Mouse (Mus musculus) bone marrow, adult 2 months (tissue): ENCODE data around the gene Brpf3. TPM values are rescaled to one million over a fixed set of nuclear protein-coding genes. Genes with fewer than 3 reads are reported as not detected.
A peak's percentile ranks its signal among the peaks of the same experiment; 100 is the strongest.

Experiments
- H3K27ac ChIP-seq: fragments of 200-500 bp; 2 replicates; pipeline ENCODE4 v1.5.1; 2012; ENCODE audit warnings: low read depth, mild to moderate bottlenecking, control low read depth, inconsistent platforms, low read length; ENCODE audit not compliant: control insufficient read depth, poor library complexity, insufficient read depth
- H3K4me1 ChIP-seq: fragments of 200-500 bp; 2 replicates; pipeline ENCODE4 v1.6.1; 2011; ENCODE audit warnings: low read length; ENCODE audit not compliant: control insufficient read depth, insufficient read depth
- H3K4me3 ChIP-seq: fragments of 200-500 bp; replicated peaks from 2 replicates; pipeline ENCODE3; 2011; ENCODE audit warnings: mild to moderate bottlenecking, low read depth, low read length, control low read depth; ENCODE audit not compliant: control insufficient read depth
- CTCF ChIP-seq: fragments of 200-500 bp; IDR thresholded peaks from 2 replicates; pipeline ENCODE4 v1.5.1; 2011; ENCODE audit warnings: low read length, control low read depth; ENCODE audit not compliant: control insufficient read depth, insufficient read depth
- POLR2A ChIP-seq: fragments of 200-500 bp; IDR thresholded peaks from 2 replicates; pipeline ENCODE4 v1.6.1; 2011; ENCODE audit warnings: low read depth, mild to moderate bottlenecking, control low read depth, low read length, borderline replicate concordance; ENCODE audit not compliant: control insufficient read depth
- WGBS: fragments of 180-500 bp; shearing (Covaris S2); methylation state at CpG from one replicate; pipeline ENCODE4 v1.1.7; 2018; 5-methylcytosine and 5-hydroxymethylcytosine counted together
- polyA plus RNA-seq: library from polyadenylated mRNA; stranded (reverse); fragments of >200 nt; gene quantifications from 2 replicates; pipeline ENCODE4 v1.2.4, GENCODE M21; 2011; ENCODE audit warnings: low replicate concordance; ENCODE audit not compliant: missing spikeins, insufficient read depth, insufficient read length

Gene Brpf3
- polyA plus RNA-seq, 1 experiment, result 133 TPM

DNA sequence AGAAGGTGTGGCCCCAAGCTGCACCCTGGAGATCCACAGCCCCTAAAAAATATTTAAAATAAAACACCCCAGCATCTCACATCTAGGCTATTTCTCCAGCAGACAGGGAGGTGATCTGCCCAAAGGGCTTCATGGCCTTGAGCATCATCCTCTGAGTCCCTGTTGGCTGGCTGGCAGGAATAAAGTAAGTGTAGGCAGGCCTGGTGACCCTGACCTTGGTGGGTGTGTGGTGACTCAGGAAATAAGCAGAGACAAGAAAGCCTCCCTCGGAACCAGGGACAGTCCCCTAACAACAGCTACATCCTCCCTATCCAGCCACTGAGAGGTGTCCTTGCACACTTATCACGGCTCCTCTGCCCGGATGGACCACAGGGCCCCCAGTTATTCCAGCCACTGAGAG, 20.1 kb upstream of the Brpf3 start:
- Histone ChIP-seq H3K4me3 (no peak overlapping the region), H3K4me1 (no peaks in the 10 kb centered on the region), H3K27ac (no peak overlapping the region)
- WGBS, result 66% methylated on average over 3 of the region's 3 CpGs
- no peak for TF ChIP-seq POLR2A
- TF ChIP-seq CTCF, result no peak

DNA sequence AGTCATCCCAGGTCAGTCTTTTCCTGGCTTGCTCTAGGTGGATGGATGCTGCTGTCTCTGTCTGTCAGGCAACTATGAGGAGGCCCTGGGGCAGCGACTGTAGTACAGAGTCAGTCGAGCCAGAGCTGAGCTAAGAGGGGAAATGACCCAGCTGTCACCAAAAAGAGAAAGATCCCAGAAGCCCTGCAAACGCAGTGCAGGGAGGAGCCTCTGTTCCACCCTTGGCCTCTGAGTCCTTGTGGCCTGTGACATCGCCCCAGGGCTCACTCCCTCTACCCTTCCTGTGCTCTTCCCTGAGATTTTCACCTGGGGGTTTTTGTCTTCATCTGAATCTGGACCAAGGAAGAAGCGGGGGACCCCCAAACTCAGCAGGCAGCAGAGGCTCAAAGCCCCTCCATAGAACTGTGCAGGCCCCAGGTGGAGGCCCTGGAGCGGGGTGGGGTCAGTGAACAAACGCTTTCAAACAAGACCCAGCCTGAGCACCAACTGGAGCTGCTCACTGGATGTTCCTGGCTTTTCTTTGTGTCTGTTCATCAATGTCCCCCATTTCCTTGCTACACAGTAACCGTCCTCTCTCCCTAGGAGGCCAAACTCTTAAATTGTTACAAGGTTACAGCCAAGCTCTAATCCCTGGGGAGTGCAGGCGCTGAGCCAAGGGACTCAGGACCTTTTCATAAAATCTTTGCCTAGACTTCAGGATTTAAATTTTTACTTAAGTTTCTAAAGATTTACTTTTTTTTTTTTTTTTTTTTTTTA, 19.4 kb upstream of the Brpf3 start:
- Histone ChIP-seq H3K4me3 (no peak overlapping the region), H3K27ac (no peak overlapping the region), H3K4me1 (no peaks in the 10 kb centered on the region)
- WGBS, result 68% methylated on average over 9 of the region's 9 CpGs
- TF ChIP-seq POLR2A, result no peak
- no peak for TF ChIP-seq CTCF

DNA sequence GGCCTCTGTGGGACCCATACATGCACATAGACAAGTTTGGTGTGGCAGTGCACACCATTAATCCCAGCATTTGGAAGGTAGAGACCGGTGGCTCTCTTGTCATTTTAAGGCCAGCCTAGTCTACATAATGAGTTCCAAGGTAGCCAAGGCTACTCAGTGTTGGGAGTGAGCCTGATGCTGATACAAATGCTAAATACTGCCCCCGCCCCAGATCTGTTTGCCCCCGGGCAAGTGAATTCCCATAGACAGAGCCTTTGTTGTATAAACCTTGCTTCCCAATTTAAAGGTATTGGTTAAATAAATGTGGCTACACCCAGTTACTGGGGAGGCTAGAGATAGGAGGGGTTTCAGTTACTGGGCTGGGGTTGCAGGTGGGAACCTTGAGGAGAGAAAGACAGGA, 15.9 kb upstream of the Brpf3 start:
- H3K27ac ChIP-seq, result no peak overlapping the region
- TF ChIP-seq POLR2A (no peak), CTCF (no peak)
- 88% methylated on average over 3 of the region's 3 CpGs for WGBS
- H3K4me1 ChIP-seq, result no peaks in the 10 kb centered on the region
- no peak overlapping the region for H3K4me3 ChIP-seq

DNA sequence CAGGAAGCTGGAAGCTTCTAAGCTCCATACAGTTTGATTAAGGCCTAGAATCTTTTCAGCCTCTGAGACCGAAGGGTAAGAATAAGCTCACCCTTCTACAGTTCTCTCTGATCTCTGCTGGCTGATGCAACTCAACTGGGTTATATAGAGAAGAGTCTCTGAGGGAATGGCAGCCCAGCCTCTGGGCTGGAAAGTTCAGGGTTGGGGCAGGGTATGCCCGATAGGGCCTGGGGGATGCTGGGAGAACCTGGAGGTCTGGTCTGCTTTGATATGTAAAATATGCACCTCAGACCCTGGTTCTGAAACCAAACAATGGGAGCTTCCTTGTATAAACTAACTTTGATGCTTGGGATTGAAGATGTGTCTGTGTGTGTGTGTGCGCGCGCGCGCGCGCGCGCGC, 13.4 kb upstream of the Brpf3 start:
- 98% methylated on average over 12 of the region's 12 CpGs for WGBS

DNA sequence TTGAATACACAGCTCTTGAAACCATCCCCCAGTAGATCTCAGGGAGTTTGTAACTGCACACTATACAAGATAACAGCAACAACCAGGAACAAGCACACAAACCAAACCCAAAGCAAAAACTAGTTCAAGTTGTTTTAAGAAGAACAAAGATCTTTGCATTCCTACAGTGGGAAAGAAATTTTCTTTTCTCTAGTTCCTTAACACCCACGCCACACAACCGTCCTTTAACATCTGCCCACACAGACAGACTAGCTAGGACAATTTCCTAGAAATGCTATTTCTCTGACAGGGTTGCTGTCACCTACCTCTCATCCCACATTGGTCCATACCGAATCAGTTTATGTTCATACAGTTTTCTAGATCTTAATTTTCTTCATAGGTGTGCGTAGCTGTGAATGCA, 3.9 kb upstream of the Brpf3 start:
- Histone ChIP-seq H3K4me1 (no peaks in the 10 kb centered on the region), H3K27ac (no peak overlapping the region), H3K4me3 (no peak overlapping the region)
- 84% methylated on average over 4 of the region's 4 CpGs for WGBS
- TF ChIP-seq CTCF (no peak), POLR2A (no peak)

More for the DNA sequence above, 13.4 kb upstream of the Brpf3 start:
- Histone ChIP-seq H3K27ac (no peak overlapping the region), H3K4me3 (no peak overlapping the region), H3K4me1 (no peaks in the 10 kb centered on the region)
- TF ChIP-seq POLR2A, result no peak
- no peak for TF ChIP-seq CTCF

DNA sequence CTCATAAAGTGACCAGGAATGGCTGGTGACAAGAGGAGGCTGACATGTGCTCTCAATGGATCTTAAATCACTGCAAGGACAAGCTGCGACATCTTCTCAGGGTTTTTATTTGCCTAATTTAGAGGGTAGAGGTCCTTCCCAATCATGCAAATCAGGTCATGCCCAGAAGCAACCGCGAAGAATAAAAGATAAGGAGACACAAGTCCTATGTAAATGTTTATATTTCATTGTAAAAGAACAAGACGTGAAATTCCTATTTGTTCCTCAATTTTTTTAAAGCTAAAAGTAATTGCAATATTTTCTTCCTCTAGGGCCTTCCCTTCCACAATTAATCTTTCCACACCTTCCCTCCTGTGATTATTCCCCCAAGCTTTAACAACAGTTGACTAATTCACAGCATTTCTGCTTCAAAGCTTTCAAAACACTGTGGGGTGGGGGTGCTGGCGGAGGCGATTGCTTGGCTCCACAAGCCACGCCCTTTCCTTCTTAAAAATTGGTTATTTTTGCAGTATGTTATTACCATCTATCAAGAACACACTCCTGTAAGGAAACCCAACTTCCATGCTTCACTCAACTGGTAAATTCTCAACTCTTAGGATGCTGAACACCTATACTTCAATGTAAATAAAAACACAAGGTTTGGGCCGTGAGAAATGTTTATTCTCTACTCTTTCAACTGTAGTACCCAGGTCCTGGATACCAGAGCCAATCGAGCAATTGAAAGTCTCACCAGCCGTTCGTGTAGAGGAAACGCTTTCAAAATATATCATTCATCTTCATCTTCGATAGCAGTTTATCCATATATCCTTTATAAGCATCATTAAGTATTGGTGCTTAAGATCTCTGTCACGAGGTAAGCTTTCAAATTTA, 1.4 kb upstream of the Brpf3 start:
- 5% methylated on average over 14 of the region's 14 CpGs for WGBS

DNA sequence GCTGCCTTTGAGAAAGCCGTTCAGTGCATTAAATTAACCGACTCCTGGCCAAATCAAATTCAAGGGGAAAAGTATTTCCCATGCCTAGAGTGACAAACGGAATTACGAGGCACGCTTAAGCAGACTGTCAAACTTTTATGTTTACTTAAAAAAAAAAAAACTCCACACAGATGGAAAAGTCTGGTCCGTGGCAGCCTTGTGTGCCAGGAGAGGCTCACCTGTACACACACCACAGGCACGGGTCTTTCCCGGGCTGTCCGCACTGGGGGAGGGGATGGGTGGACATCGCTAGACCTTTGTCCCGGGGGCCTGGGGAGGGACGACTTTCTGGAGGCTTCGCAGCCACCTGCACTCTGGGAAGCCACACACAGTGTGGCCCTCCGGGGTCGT, 614 bp upstream of the Brpf3 start:
- TF ChIP-seq CTCF (no peak), POLR2A (no peak)
- WGBS, result under 1% methylated on average over 15 of the region's 15 CpGs
- Histone ChIP-seq H3K4me3 (peak overlapping the region; percentile 67), H3K4me1 (no peaks in the 10 kb centered on the region), H3K27ac (peak overlapping the region; percentile 98)

More for the DNA sequence above, 1.4 kb upstream of the Brpf3 start:
- Histone ChIP-seq H3K27ac (no peak overlapping the region), H3K4me3 (peak overlapping the region; percentile 44), H3K4me1 (no peaks in the 10 kb centered on the region)
- TF ChIP-seq POLR2A (no peak), CTCF (no peak)

DNA sequence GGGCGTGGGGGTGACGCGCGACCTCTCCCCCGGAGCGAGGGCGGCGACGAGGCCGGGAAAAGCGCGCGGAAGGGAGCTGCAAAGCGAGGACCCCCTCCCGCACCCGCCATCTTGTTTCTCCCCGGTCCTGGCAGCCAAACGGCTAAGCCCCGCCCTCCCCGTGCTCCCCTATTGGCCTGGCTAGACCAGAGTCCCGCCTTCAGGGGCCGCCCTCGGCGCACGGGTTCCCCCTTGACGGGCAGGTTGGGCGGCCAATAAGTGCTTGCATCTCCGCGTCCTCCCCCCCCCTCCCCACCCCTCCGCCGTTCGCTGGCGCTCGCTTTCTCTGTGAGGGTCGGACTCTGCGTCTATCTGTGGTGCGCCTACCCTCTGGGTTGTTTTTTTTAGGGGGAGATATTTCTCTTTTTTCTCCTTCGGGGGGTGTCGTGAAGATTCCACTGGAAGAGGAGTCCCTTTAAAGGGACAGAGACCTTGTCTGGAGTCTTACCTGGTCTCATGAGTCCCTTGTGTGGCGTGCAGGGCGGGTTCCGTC, 650 bp downstream of the Brpf3 start:
- Histone ChIP-seq H3K27ac (peak overlapping the region; percentile 98), H3K4me3 (peak overlapping the region; percentile 91), H3K4me1 (no peaks in the 10 kb centered on the region)
- no peak for TF ChIP-seq CTCF
- peak; percentile 99 for TF ChIP-seq POLR2A
- under 1% methylated on average over 30 of the region's 42 CpGs for WGBS
